ENCODE assay signal across 32 mouse cellular contexts in genomic region chr12:69438271-69438670, GRCm38 (mm10).
DNase-seq lines count a peak whose midpoint lies in the region; ATAC-seq and TF ChIP-seq lines count a peak whose summit lies in the region.
"Had no signal": no experiment of that assay in that cellular context is flagged by ENCODE, and none has a peak within 500 bp of the region (broad histone marks: within the 10 kb centered on the region; RNA-seq: fewer than 3 reads in every experiment).

No protein-coding gene starts in this region.

- H3K9ac ChIP-seq in forebrain, embryonic 11.5 days (ENCODE audit: low read length), result no peak overlapping the region
- no peak overlapping the region for H3K9ac ChIP-seq in forebrain, embryonic 12.5 days
- no peak overlapping the region for H3K9ac ChIP-seq in lung, embryonic 15.5 days
- no peak overlapping the region for H3K9ac ChIP-seq in ES-E14 (ENCODE audit: insufficient read depth, low read depth, low read length, poor library complexity, severe bottlenecking)
- no peak overlapping the region for H3K9ac ChIP-seq in stomach, embryonic 15.5 days
- H3K9ac ChIP-seq: hindbrain, embryonic 14.5 days; liver, embryonic 13.5 days; neural tube, embryonic 13.5 days had no signal

- H3K36me3 ChIP-seq in forebrain, embryonic 11.5 days (ENCODE audit: control insufficient read depth, insufficient read depth, low read length), result no peaks in the 10 kb centered on the region
- H3K36me3 ChIP-seq in forebrain, embryonic 12.5 days (replicated peaks), result no peaks in the 10 kb centered on the region
- H3K36me3 ChIP-seq in lung, embryonic 15.5 days, result no peaks in the 10 kb centered on the region
- no peaks in the 10 kb centered on the region for H3K36me3 ChIP-seq in ES-E14 (ENCODE audit: control insufficient read depth, insufficient read depth, low read length, poor library complexity, severe bottlenecking)
- H3K36me3 ChIP-seq in stomach, embryonic 15.5 days, result no peaks in the 10 kb centered on the region
- H3K36me3 ChIP-seq: liver, embryonic 13.5 days; neural tube, embryonic 13.5 days had no signal

- no peak overlapping the region for H3K4me3 ChIP-seq in forebrain, embryonic 11.5 days (ENCODE audit: low read depth, low read length)
- no peak overlapping the region for H3K4me3 ChIP-seq in forebrain, embryonic 12.5 days (replicated peaks)
- no peak overlapping the region for H3K4me3 ChIP-seq in lung, embryonic 15.5 days
- no peak overlapping the region for H3K4me3 ChIP-seq in ES-E14 (ENCODE audit: insufficient read depth in 1 of 2, low read depth in 1 of 2, low read length in 2 of 2, poor library complexity in 1 of 2, severe bottlenecking in 1 of 2)
- H3K4me3 ChIP-seq in stomach, embryonic 15.5 days (replicated peaks), result no peak overlapping the region
- H3K4me3 ChIP-seq: gastrocnemius, adult 2 months; layer of hippocampus, adult 2 months; left cerebral cortex, adult 2 months; liver, embryonic 13.5 days; myocyte; neural tube, embryonic 13.5 days had no signal

- H3K4me2 ChIP-seq in forebrain, embryonic 11.5 days (ENCODE audit: low read depth, low read length, severe bottlenecking), result no peak overlapping the region
- H3K4me2 ChIP-seq in forebrain, embryonic 12.5 days, result no peak overlapping the region
- H3K4me2 ChIP-seq in lung, embryonic 15.5 days, result no peak overlapping the region
- no peak overlapping the region for H3K4me2 ChIP-seq in stomach, embryonic 15.5 days
- H3K4me2 ChIP-seq: heart, embryonic 11.5 days; hindbrain, embryonic 14.5 days; liver, embryonic 13.5 days; midbrain, embryonic 11.5 days; neural tube, embryonic 13.5 days had no signal

- H3K27ac ChIP-seq in forebrain, embryonic 11.5 days (ENCODE audit: low read depth, low read length), result no peak overlapping the region; the same call in 1 of the 2 replicates
- no peak overlapping the region for H3K27ac ChIP-seq in forebrain, embryonic 12.5 days
- peak overlapping the region; percentile 81 for H3K27ac ChIP-seq in lung, embryonic 15.5 days
- no peak overlapping the region for H3K27ac ChIP-seq in ES-E14 (ENCODE audit: insufficient read depth, low read depth, low read length, poor library complexity, severe bottlenecking)
- peak overlapping the region; percentile 70; the same call in 1 of the 2 replicates for H3K27ac ChIP-seq in stomach, embryonic 15.5 days
- H3K27ac ChIP-seq: gastrocnemius, adult 2 months; hindbrain, embryonic 14.5 days; layer of hippocampus, adult 2 months; left cerebral cortex, adult 2 months; liver, embryonic 13.5 days; neural tube, embryonic 13.5 days had no signal

- no peaks in the 10 kb centered on the region for H3K27me3 ChIP-seq in forebrain, embryonic 11.5 days (ENCODE audit: control insufficient read depth, insufficient read depth, low read length)
- H3K27me3 ChIP-seq in forebrain, embryonic 12.5 days, result no peaks in the 10 kb centered on the region
- no peaks in the 10 kb centered on the region for H3K27me3 ChIP-seq in lung, embryonic 15.5 days
- H3K27me3 ChIP-seq in stomach, embryonic 15.5 days (replicated peaks), result no peaks in the 10 kb centered on the region
- H3K27me3 ChIP-seq: liver, embryonic 13.5 days; neural tube, embryonic 13.5 days had no signal

- 83% methylated on average over 5 of the region's 5 CpGs for WGBS in forebrain, embryonic 11.5 days
- 84% methylated on average over 5 of the region's 5 CpGs for WGBS in forebrain, embryonic 12.5 days
- WGBS in lung, embryonic 15.5 days, result 61% methylated on average over 5 of the region's 5 CpGs
- WGBS in stomach, embryonic 15.5 days, result 66% methylated on average over 5 of the region's 5 CpGs

- in situ Hi-C loops in ES-E14 (cut with MboI; ENCODE audit: low sequenced_read_pairs in 2 of 2, unreplicated experiment in 2 of 2), result no loop called here

- DNase-seq in forebrain, embryonic 11.5 days (ENCODE audit: low spot score), result peak; percentile 35
- no peak for DNase-seq in lung, postnatal 36 days
- no peak for DNase-seq in ES-E14 (ENCODE audit: low read depth, low spot score)
- no peak for DNase-seq in urinary bladder, postnatal 36 days (ENCODE audit: low spot score in 2 of 2)
- no peak for DNase-seq in left cerebral cortex, adult 9 months (ENCODE audit: low spot score in 2 of 2)
- DNase-seq: adrenal gland, adult 2 months; cerebellum, adult 11 months; cerebellum, adult 9-10 months; cerebellum, postnatal 36 days; embryo, embryonic 11 days; gastrocnemius, adult 2 months; gastrocnemius, postnatal 36 days; heart, adult 18-20 months; heart, postnatal 36 days; kidney, postnatal 36 days; liver, embryonic 13.5 days; lung, adult 18-20 months; right cerebral cortex, postnatal 4 days; thymus, postnatal 14 days had no signal

- no peak for ATAC-seq in forebrain, embryonic 11.5 days (replicated peaks; ENCODE audit: low FRiP score)
- ATAC-seq in forebrain, embryonic 12.5 days (ENCODE audit: low FRiP score), result no peak
- ATAC-seq in lung, embryonic 15.5 days (ENCODE audit: borderline replicate concordance, extremely low read depth, low FRiP score, low TSS enrichment), result no peak
- ATAC-seq in stomach, embryonic 15.5 days (ENCODE audit: insufficient read depth, low FRiP score, low read depth), result no peak
- ATAC-seq: activated CD4-positive, CD25-positive, alpha-beta regulatory T cell, adult 4 months; forebrain, embryonic 16.5 days; intestine, postnatal 0 days had no signal

- no peaks in the 10 kb centered on the region for H3K9me3 ChIP-seq in forebrain, embryonic 11.5 days (ENCODE audit: control insufficient read depth, low read length)
- H3K9me3 ChIP-seq in forebrain, embryonic 12.5 days, result 0 out of 2 replicates have a peak, but pooled peaks cover 3% of the 10 kb centered on the region
- H3K9me3 ChIP-seq in lung, embryonic 15.5 days, result 0 out of 2 replicates have a peak, but pooled peaks cover 3% of the 10 kb centered on the region
- H3K9me3 ChIP-seq in ES-E14 (ENCODE audit: control insufficient read depth, insufficient read depth, low read depth, low read length), result no peaks in the 10 kb centered on the region
- no peaks in the 10 kb centered on the region for H3K9me3 ChIP-seq in stomach, embryonic 15.5 days
- H3K9me3 ChIP-seq: liver, embryonic 13.5 days had no signal

- no peaks in the 10 kb centered on the region for H3K4me1 ChIP-seq in forebrain, embryonic 11.5 days (replicated peaks; ENCODE audit: control insufficient read depth, insufficient read depth, low read length)
- no peaks in the 10 kb centered on the region; the same call in none of the 2 replicates for H3K4me1 ChIP-seq in forebrain, embryonic 12.5 days
- H3K4me1 ChIP-seq in lung, embryonic 15.5 days, result peaks cover 12% of the 10 kb centered on the region
- H3K4me1 ChIP-seq in ES-E14 (ENCODE audit: control insufficient read depth in 2 of 2, insufficient read depth in 2 of 2, low read length in 2 of 2, poor library complexity in 1 of 2), result peaks cover 0 to 4% of the 10 kb centered on the region in 2 experiments; a peak in 1 of 4 replicates
- H3K4me1 ChIP-seq in stomach, embryonic 15.5 days, result peaks cover 4% of the 10 kb centered on the region; the same call in 1 of the 2 replicates
- H3K4me1 ChIP-seq: liver, embryonic 13.5 days; neural tube, embryonic 13.5 days had no signal

TF ChIP-seq in ES-E14, 5 proteins besides CTCF, POLR2A, EP300 and RAD21:
- TF ChIP-seq CHD2 (IDR thresholded peaks at IDR 0.05; ENCODE audit: low read depth, low read length), result no peak
- 0 out of 2 replicates have a peak, but pooled peaks have one; percentile 21 for TF ChIP-seq ZNF384 (IDR thresholded peaks at IDR 0.05; ENCODE audit: low read depth, low read length)

Comparison
In these comparisons a context has a peak if more than half of its experiments do, and no peak if none do; other contexts are left out.
1. H3K27ac ChIP-seq: peak in lung, embryonic 15.5 days (single experiment) and stomach, embryonic 15.5 days (single experiment); none in forebrain, embryonic 11.5 days (single experiment), forebrain, embryonic 12.5 days (single experiment) and ES-E14 (single experiment).